Mouse (Mus musculus): Measurements from ENCODE around the gene Frat1. TPM values are rescaled to one million over a fixed set of nuclear protein-coding genes. Genes with fewer than 3 reads are reported as not detected.
"Not testable (repeated sequence)": the region's sequence is repeated elsewhere in the genome, so short reads cannot be mapped to it uniquely, and the experiment has no call there.

Gene Frat1
- polyA plus RNA-seq, 1 experiment from 2014 or later = 27.3 TPM

DNA sequence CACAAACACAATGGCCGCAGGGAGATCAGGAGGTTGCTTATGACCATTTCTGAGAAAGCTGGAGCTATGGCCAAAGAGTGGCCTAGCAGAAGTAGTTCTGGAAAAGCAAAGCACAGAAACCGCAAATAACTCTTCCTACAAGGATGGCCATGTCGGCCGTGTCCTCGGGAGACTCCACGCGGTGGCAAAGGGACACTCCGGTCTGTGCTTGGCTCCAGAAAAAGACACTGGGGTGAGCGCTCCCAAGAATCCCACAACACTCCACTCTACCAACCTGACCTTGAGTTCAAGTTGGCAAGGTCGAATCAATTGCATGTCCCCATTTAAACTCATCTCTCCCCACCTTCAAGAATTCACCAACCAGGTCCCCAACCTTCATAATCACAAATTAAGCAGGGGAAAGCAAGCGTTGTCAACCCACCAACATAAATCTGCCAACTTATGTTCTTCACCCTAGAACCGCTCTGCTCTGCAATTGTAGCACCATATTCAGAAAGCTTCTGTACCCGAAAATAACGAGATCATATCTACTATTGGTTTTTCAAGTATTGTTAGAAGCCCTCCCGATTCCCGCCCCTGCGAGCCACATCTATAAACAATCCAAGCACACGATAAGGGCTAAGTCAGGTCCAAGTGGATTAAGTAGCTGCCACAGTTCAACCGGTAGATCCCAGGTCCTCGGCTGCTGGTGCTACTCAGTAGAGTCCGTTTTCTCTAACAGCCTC lies 16.8 kb downstream of the Frat1 start:
- H3K36me3 ChIP-seq (ENCODE audit: control insufficient read depth, insufficient read depth, low read length) = no peaks in the 10 kb centered on the region
- H3K4me2 ChIP-seq (ENCODE audit: low read length) = peak overlapping the region; percentile 91
- 15% methylated on average over 21 of the region's 21 CpGs for WGBS
- H3K4me3 ChIP-seq (ENCODE audit: low read depth, low read length) = peak overlapping the region; percentile 79
- no peaks in the 10 kb centered on the region for H3K27me3 ChIP-seq (ENCODE audit: control insufficient read depth, insufficient read depth, low read depth, low read length)
- H3K9ac ChIP-seq (ENCODE audit: low read depth, low read length) = peak overlapping the region; percentile 81
- H3K27ac ChIP-seq (ENCODE audit: low read length) = peak overlapping the region; percentile 95; the same call in 1 of the 2 replicates
- H3K9me3 ChIP-seq (replicated peaks; ENCODE audit: control insufficient read depth, low read length, poor library complexity, severe bottlenecking) = no peaks in the 10 kb centered on the region
- peaks cover 29% of the 10 kb centered on the region for H3K4me1 ChIP-seq (ENCODE audit: control insufficient read depth, insufficient read depth, low read length)
- ATAC-seq = no peak

DNA sequence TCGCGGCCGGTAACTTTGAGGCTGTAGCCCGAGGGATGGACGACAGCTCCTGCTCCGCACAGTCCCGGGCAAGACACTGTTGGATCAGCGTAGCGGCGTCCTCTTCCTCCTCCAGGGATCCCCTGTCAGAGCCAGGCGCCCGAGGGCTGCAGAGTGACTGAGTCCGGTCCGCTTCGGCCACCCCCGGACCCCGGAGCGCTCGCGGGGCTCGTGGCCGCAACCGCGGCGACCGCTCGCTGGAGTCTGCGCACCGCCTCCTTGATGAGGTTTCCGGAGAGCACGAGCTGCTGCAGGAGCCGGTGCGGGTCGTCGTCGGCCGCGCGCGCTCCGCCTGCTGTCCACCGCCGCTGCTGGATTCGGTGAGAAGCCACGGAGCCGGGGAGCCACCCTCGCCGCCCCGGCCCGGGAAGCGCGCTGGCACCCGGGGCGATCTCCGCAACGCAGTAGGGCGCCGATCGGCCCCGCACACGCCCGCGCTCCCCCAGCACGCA lies 17.4 kb downstream of the Frat1 start:
- Histone ChIP-seq H3K9ac (ENCODE audit: low read depth, low read length) (peak overlapping the region; percentile 81), H3K4me1 (ENCODE audit: control insufficient read depth, insufficient read depth, low read length) (peaks cover 29% of the 10 kb centered on the region), H3K9me3 (replicated peaks; ENCODE audit: control insufficient read depth, low read length, poor library complexity, severe bottlenecking) (no peaks in the 10 kb centered on the region), H3K36me3 (ENCODE audit: control insufficient read depth, insufficient read depth, low read length) (no peaks in the 10 kb centered on the region), H3K4me2 (ENCODE audit: low read length) (peak overlapping the region; percentile 91), H3K4me3 (ENCODE audit: low read depth, low read length) (peak overlapping the region; percentile 79), H3K27ac (ENCODE audit: low read length) (peak overlapping the region; percentile 95), H3K27me3 (ENCODE audit: control insufficient read depth, insufficient read depth, low read depth, low read length) (no peaks in the 10 kb centered on the region)
- peak; percentile 47 for ATAC-seq
- WGBS = 1% methylated on average over 41 of the region's 64 CpGs

DNA sequence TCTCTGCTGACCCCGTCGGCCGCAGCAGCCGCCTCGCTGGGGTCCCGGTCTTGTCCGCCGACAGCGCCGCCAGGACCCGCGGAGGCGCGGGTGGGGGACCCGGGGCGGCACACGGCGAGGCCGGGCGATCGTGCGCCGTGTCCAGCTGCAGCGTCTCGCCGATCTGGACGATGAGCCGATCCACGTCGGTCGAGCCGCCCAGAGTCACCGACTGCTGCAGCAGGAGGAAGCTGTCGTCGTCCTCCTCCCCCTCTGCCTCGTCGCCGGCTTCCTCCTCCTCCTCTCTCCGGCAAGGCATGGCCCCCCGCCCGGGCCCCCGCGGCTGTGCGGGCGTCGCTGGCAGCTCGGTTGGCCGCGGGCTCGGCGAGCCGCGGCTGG lies 17.8 kb downstream of the Frat1 start:
- H3K9me3 ChIP-seq (replicated peaks; ENCODE audit: control insufficient read depth, low read length, poor library complexity, severe bottlenecking); H3K27me3 ChIP-seq (ENCODE audit: control insufficient read depth, insufficient read depth, low read depth, low read length); H3K36me3 ChIP-seq (ENCODE audit: control insufficient read depth, insufficient read depth, low read length): not testable (repeated sequence)
- H3K9ac ChIP-seq (ENCODE audit: low read depth, low read length) = peak overlapping the region; percentile 81
- peak overlapping the region; percentile 95 for H3K27ac ChIP-seq (ENCODE audit: low read length)
- peak; percentile 78 for ATAC-seq
- H3K4me3 ChIP-seq (ENCODE audit: low read depth, low read length) = peak overlapping the region; percentile 79
- peaks cover 29% of the 10 kb centered on the region for H3K4me1 ChIP-seq (ENCODE audit: control insufficient read depth, insufficient read depth, low read length)
- H3K4me2 ChIP-seq (ENCODE audit: low read length) = peak overlapping the region; percentile 91
- under 1% methylated on average over 45 of the region's 53 CpGs for WGBS

DNA sequence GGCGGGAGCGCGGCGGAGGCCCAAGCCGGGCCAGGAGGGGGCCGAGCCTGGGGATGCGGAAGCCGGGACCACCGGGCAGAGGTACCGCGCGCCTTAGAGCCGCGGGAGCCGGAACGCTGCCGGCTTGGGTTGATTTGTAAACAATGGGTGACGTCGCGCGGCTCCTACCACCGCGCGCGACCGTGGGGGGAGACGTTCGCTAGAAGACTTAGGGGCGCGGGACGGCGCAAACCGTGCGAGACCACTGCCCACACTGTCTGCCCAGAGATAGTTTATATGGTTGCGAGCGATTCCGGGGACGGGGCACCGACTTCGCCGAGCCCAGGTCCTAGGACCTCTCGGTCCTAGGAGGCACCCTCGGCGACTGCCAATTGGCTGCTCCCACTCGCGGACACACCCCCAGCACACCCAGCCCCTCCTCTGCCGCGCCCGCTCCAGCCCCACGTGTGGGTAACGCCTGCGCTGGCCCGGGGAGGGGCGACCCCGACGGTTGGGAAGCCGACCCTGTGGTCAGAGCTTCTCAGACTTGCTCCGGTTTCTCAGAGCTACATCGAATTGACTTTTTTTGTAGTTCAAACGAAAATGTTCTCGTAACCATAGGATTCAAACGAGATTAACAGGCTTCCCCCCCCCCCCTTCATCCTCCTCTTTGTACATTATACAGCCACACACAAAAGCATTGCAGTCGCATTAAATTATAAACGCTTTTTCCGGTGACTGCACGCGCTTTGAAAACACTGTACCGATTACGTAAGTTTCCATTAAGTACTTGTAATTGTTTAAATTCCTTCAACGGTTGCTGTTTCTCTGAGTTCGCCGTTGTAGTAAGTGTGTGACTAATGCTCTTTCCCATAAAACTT lies 18.5 kb downstream of the Frat1 start, which contains the start of gene Frat2:
TSS of gene Frat2 (minus strand) at position 141 of the 860 bp plus-strand sequence.
- H3K4me1 ChIP-seq (ENCODE audit: control insufficient read depth, insufficient read depth, low read length) = peaks cover 29% of the 10 kb centered on the region
- no peaks in the 10 kb centered on the region for H3K27me3 ChIP-seq (ENCODE audit: control insufficient read depth, insufficient read depth, low read depth, low read length)
- H3K9me3 ChIP-seq (replicated peaks; ENCODE audit: control insufficient read depth, low read length, poor library complexity, severe bottlenecking) = no peaks in the 10 kb centered on the region
- H3K4me2 ChIP-seq (ENCODE audit: low read length) = peak within 1 kb of the TSS; percentile 91
- WGBS = under 1% methylated on average over 72 of the region's 72 CpGs
- H3K9ac ChIP-seq (ENCODE audit: low read depth, low read length) = peak within 1 kb of the TSS; percentile 81
- H3K27ac ChIP-seq (ENCODE audit: low read length) = peak within 1 kb of the TSS; percentile 95
- H3K36me3 ChIP-seq (ENCODE audit: control insufficient read depth, insufficient read depth, low read length) = no peaks in the 10 kb centered on the region
- ATAC-seq = peak; percentile 96
- peak within 1 kb of the TSS; percentile 79 for H3K4me3 ChIP-seq (ENCODE audit: low read depth, low read length)

DNA sequence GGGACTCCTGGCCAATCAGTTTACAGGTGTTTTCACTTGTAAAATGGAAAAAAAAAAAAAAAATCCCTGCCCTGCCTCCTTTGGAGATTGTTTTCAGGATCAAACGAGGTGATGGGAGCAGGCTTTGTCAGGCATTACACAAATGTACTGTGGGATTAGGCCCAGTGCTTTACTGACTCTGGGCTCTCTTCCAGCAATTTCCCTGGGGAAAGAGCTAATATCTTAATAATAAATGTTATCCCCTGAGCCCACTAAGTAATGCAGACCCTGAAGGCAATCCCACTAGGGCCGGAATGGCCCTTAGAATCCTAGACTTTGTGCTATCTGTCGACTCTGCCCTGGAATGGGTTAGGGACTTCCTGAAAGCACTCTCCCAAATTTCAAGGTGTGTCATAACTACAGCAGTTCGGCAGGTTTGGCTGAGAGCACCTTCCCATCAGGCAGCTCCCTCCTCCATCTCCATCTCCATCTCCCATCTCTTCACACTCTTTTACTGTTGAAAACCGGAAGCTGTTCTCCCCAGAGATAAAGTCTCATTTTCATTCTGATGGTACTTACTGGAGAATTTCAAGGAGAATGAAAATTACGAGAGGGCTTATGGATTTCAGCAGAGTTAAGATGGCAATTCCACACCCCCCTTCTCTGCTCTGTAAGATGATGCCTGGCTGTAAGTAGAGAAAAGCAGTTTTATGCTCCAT lies 20.4 kb downstream of the Frat1 start:
- Histone ChIP-seq H3K9ac (ENCODE audit: low read depth, low read length) (peak overlapping the region; percentile 1; the same call in 1 of the 2 replicates), H3K4me2 (ENCODE audit: low read length) (peak overlapping the region; percentile 10; the same call in 1 of the 2 replicates), H3K4me1 (ENCODE audit: control insufficient read depth, insufficient read depth, low read length) (peaks cover 29% of the 10 kb centered on the region), H3K27ac (ENCODE audit: low read length) (peak overlapping the region; percentile 71), H3K36me3 (ENCODE audit: control insufficient read depth, insufficient read depth, low read length) (no peaks in the 10 kb centered on the region), H3K4me3 (ENCODE audit: low read depth, low read length) (no peak overlapping the region), H3K27me3 (ENCODE audit: control insufficient read depth, insufficient read depth, low read depth, low read length) (no peaks in the 10 kb centered on the region), H3K9me3 (replicated peaks; ENCODE audit: control insufficient read depth, low read length, poor library complexity, severe bottlenecking) (no peaks in the 10 kb centered on the region)
- WGBS = 11% methylated on average over 6 of the region's 6 CpGs
- no peak for ATAC-seq

DNA sequence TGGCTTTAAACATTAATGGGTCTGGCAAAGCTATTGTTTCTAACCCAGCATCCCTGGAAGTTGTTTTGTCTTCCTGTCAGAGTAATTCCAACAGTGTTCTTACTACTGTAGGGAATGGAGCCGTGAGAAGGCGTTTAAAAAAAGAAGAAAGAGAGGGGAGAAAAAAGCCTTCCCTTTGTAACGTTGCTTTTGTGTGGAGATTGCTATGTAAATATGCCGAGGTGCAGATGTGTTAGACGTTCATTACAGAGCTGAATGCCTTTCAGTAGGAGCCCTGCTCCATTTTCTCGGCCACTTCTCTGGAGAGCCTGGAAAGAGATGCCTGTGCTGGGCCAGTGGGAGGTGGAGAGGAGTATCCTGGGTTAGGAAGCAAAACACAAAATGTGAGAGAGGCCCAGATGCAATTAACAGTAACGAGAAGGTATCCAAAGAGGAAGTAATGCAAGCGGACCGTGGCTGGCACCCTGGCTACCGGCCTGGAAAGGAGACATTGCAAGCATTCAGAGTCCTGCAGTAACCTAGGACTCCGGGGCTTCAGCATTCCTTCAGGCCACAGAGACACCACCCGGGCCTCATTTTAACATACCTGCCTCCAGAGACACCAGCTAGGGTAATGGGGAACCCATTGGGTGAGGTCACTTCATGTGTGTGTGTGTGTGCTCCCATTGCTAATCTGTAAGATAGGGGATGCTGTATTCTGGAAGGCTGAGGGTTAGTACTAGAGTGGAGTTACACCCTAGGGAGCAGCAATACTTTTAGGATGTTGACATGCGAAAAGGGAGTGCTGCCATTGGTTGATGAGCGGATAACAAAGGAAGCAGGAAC lies 21.2 kb downstream of the Frat1 start:
- Histone ChIP-seq H3K36me3 (ENCODE audit: control insufficient read depth, insufficient read depth, low read length) (no peaks in the 10 kb centered on the region), H3K4me2 (ENCODE audit: low read length) (peak overlapping the region; percentile 10; the same call in 1 of the 2 replicates), H3K4me1 (ENCODE audit: control insufficient read depth, insufficient read depth, low read length) (peaks cover 26% of the 10 kb centered on the region), H3K9me3 (replicated peaks; ENCODE audit: control insufficient read depth, low read length, poor library complexity, severe bottlenecking) (no peaks in the 10 kb centered on the region), H3K27ac (ENCODE audit: low read length) (peak overlapping the region; percentile 71), H3K27me3 (ENCODE audit: control insufficient read depth, insufficient read depth, low read depth, low read length) (no peaks in the 10 kb centered on the region), H3K4me3 (ENCODE audit: low read depth, low read length) (no peak overlapping the region), H3K9ac (ENCODE audit: low read depth, low read length) (peak overlapping the region; percentile 1; the same call in 1 of the 2 replicates)
- no peak for ATAC-seq
- 16% methylated on average over 14 of the region's 14 CpGs for WGBS

DNA sequence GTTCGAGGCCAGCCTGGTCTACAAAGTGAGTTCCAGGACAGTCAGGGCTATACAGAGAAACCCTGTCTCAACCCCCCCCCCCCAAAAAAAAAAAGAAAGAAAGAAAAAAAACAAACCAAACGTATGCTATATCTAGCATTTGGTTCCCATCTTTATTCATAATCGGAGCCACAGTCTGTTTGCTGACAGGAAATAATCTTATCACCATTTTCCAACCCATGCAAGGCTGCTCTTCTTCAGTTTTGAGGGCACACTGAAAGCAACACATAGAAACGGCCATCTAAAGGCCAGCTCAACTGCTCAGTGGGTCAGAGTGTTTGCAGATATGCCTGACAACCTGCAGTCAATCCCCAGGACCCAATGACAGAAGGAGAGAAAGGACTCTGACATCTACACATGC lies 22.7 kb downstream of the Frat1 start:
- ATAC-seq = no peak
- Histone ChIP-seq H3K27me3 (ENCODE audit: control insufficient read depth, insufficient read depth, low read depth, low read length) (no peaks in the 10 kb centered on the region), H3K4me3 (ENCODE audit: low read depth, low read length) (no peak overlapping the region), H3K36me3 (ENCODE audit: control insufficient read depth, insufficient read depth, low read length) (no peaks in the 10 kb centered on the region), H3K9me3 (replicated peaks; ENCODE audit: control insufficient read depth, low read length, poor library complexity, severe bottlenecking) (no peaks in the 10 kb centered on the region), H3K4me1 (ENCODE audit: control insufficient read depth, insufficient read depth, low read length) (peaks cover 18% of the 10 kb centered on the region), H3K4me2 (ENCODE audit: low read length) (no peak overlapping the region), H3K27ac (ENCODE audit: low read length) (no peak overlapping the region), H3K9ac (ENCODE audit: low read depth, low read length) (no peak overlapping the region)
- 92% methylated on average over 4 of the region's 4 CpGs for WGBS

DNA sequence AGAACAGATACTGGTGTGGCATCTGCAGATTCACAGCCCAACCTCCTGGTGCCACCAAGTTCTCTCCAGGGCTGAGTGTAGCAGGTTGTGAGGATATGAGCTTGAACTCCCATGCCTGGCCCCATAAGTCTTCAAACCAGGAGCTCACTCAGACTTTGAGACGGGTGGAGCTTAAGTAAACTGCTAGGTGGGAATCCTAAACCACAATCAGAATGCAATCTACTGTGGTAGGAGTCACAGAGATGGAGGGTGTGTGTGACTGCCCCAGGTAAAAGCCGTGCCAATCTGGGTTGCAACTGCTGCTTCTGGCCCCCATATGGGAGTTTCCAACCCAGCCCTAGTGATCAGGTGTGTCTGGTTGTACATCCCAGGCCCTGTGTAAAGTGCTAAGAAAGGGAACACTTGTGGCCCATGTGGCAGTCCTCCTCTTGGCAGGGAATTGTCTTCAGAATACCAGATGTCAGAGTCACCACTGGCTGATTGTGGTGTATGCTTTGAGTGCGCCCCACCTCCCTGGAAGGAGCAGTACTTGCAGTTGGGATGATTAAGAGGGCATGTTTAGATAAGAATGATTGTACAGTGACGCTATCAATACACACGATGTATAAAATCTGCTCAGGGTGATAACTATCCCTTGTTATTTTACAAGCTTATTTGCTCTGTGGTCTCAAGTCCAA lies 27.5 kb downstream of the Frat1 start:
- Histone ChIP-seq H3K4me2 (ENCODE audit: low read length) (no peak overlapping the region), H3K36me3 (ENCODE audit: control insufficient read depth, insufficient read depth, low read length) (peaks cover 5% of the 10 kb centered on the region), H3K27me3 (ENCODE audit: control insufficient read depth, insufficient read depth, low read depth, low read length) (no peaks in the 10 kb centered on the region), H3K4me3 (ENCODE audit: low read depth, low read length) (no peak overlapping the region), H3K4me1 (ENCODE audit: control insufficient read depth, insufficient read depth, low read length) (no peaks in the 10 kb centered on the region), H3K9me3 (replicated peaks; ENCODE audit: control insufficient read depth, low read length, poor library complexity, severe bottlenecking) (no peaks in the 10 kb centered on the region), H3K9ac (ENCODE audit: low read depth, low read length) (no peak overlapping the region), H3K27ac (ENCODE audit: low read length) (no peak overlapping the region)
- no peak for ATAC-seq
- 91% methylated on average over 5 of the region's 5 CpGs for WGBS
